ENCODE assay signal across 20 mouse cellular contexts in the genomic region with DNA sequence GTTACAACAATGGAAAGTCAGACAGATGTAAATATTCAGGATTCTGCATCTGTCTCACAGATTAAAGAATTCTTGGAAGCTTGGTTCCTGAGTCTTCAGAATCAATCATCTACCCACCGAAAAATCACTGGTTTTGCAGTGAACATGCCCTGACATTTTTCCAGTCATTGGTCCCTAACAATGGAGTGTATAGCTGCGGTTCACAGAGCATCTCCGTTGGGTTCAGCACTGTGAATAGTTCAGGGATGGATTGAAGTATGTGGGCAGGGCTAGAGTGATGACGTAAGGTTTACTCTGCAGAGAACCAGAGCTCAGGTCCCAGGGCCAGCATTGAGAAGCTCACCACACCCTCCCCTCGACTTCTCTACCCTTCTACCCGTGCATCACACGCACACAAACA. TPM values are rescaled to one million over a fixed set of nuclear protein-coding genes. Genes with fewer than 3 reads are reported as not detected.
DNase-seq lines count a peak whose midpoint lies in the region; ATAC-seq lines count a peak whose summit lies in the region.
"Had no signal": no experiment of that assay in that cellular context is flagged by ENCODE, and none has a peak within 500 bp of the region (broad histone marks: within the 10 kb centered on the region; RNA-seq: fewer than 3 reads in every experiment).

No protein-coding gene starts in this region.

- no peak overlapping the region for H3K4me3 ChIP-seq in midbrain, embryonic 11.5 days (ENCODE audit: low read depth, low read length)
- H3K4me3 ChIP-seq in midbrain, embryonic 14.5 days (replicated peaks; ENCODE audit: low read depth, low read length) = no peak overlapping the region
- no peak overlapping the region for H3K4me3 ChIP-seq in forebrain, embryonic 15.5 days
- H3K4me3 ChIP-seq: embryonic facial prominence, embryonic 12.5 days; erythroblast, embryonic 14.5 days; myocyte had no signal

- H3K27ac ChIP-seq in midbrain, embryonic 11.5 days (ENCODE audit: low read depth, low read length) = no peak overlapping the region
- H3K27ac ChIP-seq in midbrain, embryonic 14.5 days (replicated peaks; ENCODE audit: low read depth, low read length) = no peak overlapping the region
- H3K27ac ChIP-seq in forebrain, embryonic 15.5 days (replicated peaks) = peak overlapping the region; percentile 50; the same call in 1 of the 2 replicates
- H3K27ac ChIP-seq: embryonic facial prominence, embryonic 12.5 days; hindbrain, postnatal 0 days; stomach, postnatal 0 days had no signal

- WGBS in midbrain, embryonic 11.5 days = 62% methylated on average over 7 of the region's 7 CpGs
- WGBS in midbrain, embryonic 14.5 days = 63% methylated on average over 7 of the region's 7 CpGs
- 65% methylated on average over 7 of the region's 7 CpGs for WGBS in forebrain, embryonic 15.5 days

- H3K36me3 ChIP-seq in midbrain, embryonic 11.5 days (ENCODE audit: control insufficient read depth, insufficient read depth, low read length) = no peaks in the 10 kb centered on the region
- no peaks in the 10 kb centered on the region for H3K36me3 ChIP-seq in midbrain, embryonic 14.5 days (ENCODE audit: control insufficient read depth, insufficient read depth, low read length)
- H3K36me3 ChIP-seq in forebrain, embryonic 15.5 days = no peaks in the 10 kb centered on the region
- H3K36me3 ChIP-seq: embryonic facial prominence, embryonic 12.5 days had no signal

- peak; percentile 23 for DNase-seq in embryo, embryonic 10.5 days (ENCODE audit: low spot score)
- DNase-seq in embryo, embryonic 9.5 days (ENCODE audit: extremely low spot score) = no peak
- DNase-seq in midbrain, embryonic 11.5 days (ENCODE audit: low spot score, missing footprints) = no peak
- no peak for DNase-seq in midbrain, embryonic 14.5 days
- no peak for DNase-seq in kidney, postnatal 4 days
- DNase-seq: adrenal gland, adult 8-10 months; cerebellum, adult 18-20 months; heart, postnatal 4 days; lung, postnatal 4 days had no signal

- H3K4me2 ChIP-seq in midbrain, embryonic 11.5 days = no peak overlapping the region
- no peak overlapping the region for H3K4me2 ChIP-seq in midbrain, embryonic 14.5 days (ENCODE audit: low read length)
- no peak overlapping the region for H3K4me2 ChIP-seq in forebrain, embryonic 15.5 days (replicated peaks)
- H3K4me2 ChIP-seq: embryonic facial prominence, embryonic 12.5 days had no signal

- no peaks in the 10 kb centered on the region for H3K27me3 ChIP-seq in midbrain, embryonic 11.5 days (ENCODE audit: control insufficient read depth, insufficient read depth, low read length)
- H3K27me3 ChIP-seq in midbrain, embryonic 14.5 days (ENCODE audit: control insufficient read depth, insufficient read depth, low read length) = no peaks in the 10 kb centered on the region
- H3K27me3 ChIP-seq in forebrain, embryonic 15.5 days = no peaks in the 10 kb centered on the region
- H3K27me3 ChIP-seq: embryonic facial prominence, embryonic 12.5 days had no signal

- no peak overlapping the region for H3K9ac ChIP-seq in midbrain, embryonic 11.5 days (ENCODE audit: low read length)
- no peak overlapping the region for H3K9ac ChIP-seq in midbrain, embryonic 14.5 days (replicated peaks; ENCODE audit: low read length)
- H3K9ac ChIP-seq in forebrain, embryonic 15.5 days (replicated peaks) = no peak overlapping the region
- H3K9ac ChIP-seq: embryonic facial prominence, embryonic 12.5 days had no signal

- no peaks in the 10 kb centered on the region for H3K4me1 ChIP-seq in midbrain, embryonic 11.5 days (ENCODE audit: control insufficient read depth, insufficient read depth, low read length)
- no peaks in the 10 kb centered on the region for H3K4me1 ChIP-seq in midbrain, embryonic 14.5 days (ENCODE audit: control insufficient read depth, insufficient read depth, low read length)
- no peaks in the 10 kb centered on the region for H3K4me1 ChIP-seq in forebrain, embryonic 15.5 days

- H3K9me3 ChIP-seq in midbrain, embryonic 11.5 days (ENCODE audit: control insufficient read depth, low read length) = peaks cover 6% of the 10 kb centered on the region; the same call in 1 of the 2 replicates
- H3K9me3 ChIP-seq in midbrain, embryonic 14.5 days (ENCODE audit: control insufficient read depth, low read length) = no peaks in the 10 kb centered on the region
- H3K9me3 ChIP-seq in forebrain, embryonic 15.5 days = peaks cover 4% of the 10 kb centered on the region; the same call in 1 of the 2 replicates

- peak; percentile 61; the same call in 1 of the 2 replicates for ATAC-seq in midbrain, embryonic 11.5 days (ENCODE audit: low FRiP score)
- ATAC-seq in midbrain, embryonic 14.5 days (ENCODE audit: low FRiP score, low TSS enrichment) = no peak
- ATAC-seq in forebrain, embryonic 15.5 days (replicated peaks) = no peak
- ATAC-seq in erythroid progenitor cell, adult 5-6 weeks (replicated peaks; ENCODE audit: low FRiP score, poor library complexity, severe bottlenecking) = no peak
- ATAC-seq: activated CD4-positive, CD25-positive, alpha-beta regulatory T cell, adult 4 months; CD4-positive, CD25-positive, alpha-beta regulatory T cell, adult 4 months; intestine, postnatal 0 days; midbrain, embryonic 16.5 days had no signal

RNA-seq across cellular contexts. Expression of gene Ipo5, which starts 56.5 kb away (rescaled TPM):
- polyA plus RNA-seq in midbrain, embryonic 11.5 days (2014; fragmentation: Nextera tagmentation; extraction: Ambion mirVana) = 166 TPM in 2 replicates
- 57.5 and 77.8 TPM in 2 replicates for polyA plus RNA-seq in midbrain, embryonic 14.5 days (2014; fragmentation: Nextera tagmentation; extraction: Ambion mirVana)
- polyA plus RNA-seq in forebrain, embryonic 15.5 days (2015; fragmentation: Nextera tagmentation; extraction: Ambion mirVana) = 82.3 and 84.0 TPM in 2 replicates
- total RNA-seq in erythroid progenitor cell, adult 5-6 weeks (2015; ENCODE audit: low replicate concordance) = 38.1 and 38.2 TPM in 2 replicates
- total RNA-seq in erythroid progenitor cell, adult 5-6 weeks (2017; ENCODE audit: low replicate concordance) = 43.8 and 46.9 TPM in 2 replicates
